Mouse (Mus musculus) bone marrow macrophage, adult 2 months (primary cell): Measurements from ENCODE around the gene Tekt4.
A peak's percentile ranks its signal among the peaks of the same experiment; 100 is the strongest.

ENCODE experiments used
- CTCF ChIP-seq: IDR thresholded peaks from 2 replicates; pipeline ENCODE4 v1.5.1; 2012; ENCODE audit warnings: low read depth, mild to moderate bottlenecking, low read length, moderate library complexity
- POLR2A ChIP-seq: IDR thresholded peaks from 2 replicates; pipeline ENCODE4 v1.6.1; 2012; ENCODE audit warnings: mild to moderate bottlenecking, low read depth, low read length, borderline replicate concordance

DNA sequence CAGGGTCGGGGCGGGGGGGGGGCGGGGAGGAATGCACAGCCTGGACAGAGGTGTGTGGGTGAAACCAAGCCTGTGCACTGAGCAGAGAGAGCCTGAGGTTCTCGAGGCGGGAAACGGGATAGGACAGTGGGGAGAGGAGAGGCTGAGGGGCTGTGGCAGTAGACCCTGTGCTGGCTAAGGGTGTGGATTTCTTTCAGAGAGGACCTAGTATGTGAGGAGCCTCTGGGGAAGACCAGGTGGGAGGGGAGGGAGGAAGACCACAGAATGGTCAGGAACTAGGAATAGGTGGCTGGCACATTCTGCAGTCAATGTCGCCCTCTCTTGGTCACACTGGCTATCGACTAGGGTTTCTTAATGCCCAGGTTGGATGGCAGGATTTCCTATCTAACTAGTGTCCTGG is 15.4 kb downstream of the Tekt4 start:
- no peak for TF ChIP-seq POLR2A
- TF ChIP-seq CTCF, result peak; percentile 49
